Mouse (Mus musculus) left cerebral cortex, adult 11 months (tissue): Measurements from ENCODE around the gene Adgre1.
A peak's percentile ranks its signal among the peaks of the same experiment; 100 is the strongest.
"Not testable (repeated sequence)": the region's sequence is repeated elsewhere in the genome, so short reads cannot be mapped to it uniquely, and the experiment has no call there.

Experiments used
- DNase-seq: peaks from one replicate; pipeline ENCODE4 v3.0.0; 2022; ENCODE audit warnings: low spot score

Adgre1 gene

GRCm38 (mm10) chr17:57358441-57358840 lies at the start of gene Adgre1:
Adgre1 (plus strand) TSS chr17:57358691.
- DNase-seq, result no peak

- no peak for DNase-seq
These were observed 46.7 kb upstream of the Adgre1 start for GRCm38 (mm10) chr17:57311801-57312200.

DNA sequence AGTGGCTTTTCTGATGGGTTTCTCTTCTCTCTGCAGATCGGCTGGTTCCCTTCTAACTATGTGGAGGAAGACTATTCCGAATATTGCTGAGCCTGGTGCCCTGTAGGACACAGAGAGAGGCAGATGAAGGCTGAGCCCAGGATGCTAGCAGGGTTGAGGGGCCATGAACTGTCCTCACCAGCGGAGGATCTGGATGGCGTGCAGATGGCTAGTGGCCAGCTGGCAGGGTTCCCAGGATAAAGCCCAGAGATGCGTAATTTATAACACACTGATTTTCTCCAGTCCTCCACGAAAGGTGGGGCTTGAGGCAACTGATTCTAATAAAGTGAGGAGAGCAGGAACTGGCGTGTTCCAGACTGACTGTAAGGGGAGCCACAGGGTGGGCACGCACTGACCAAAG lies 30.9 kb upstream of the Adgre1 start:
- no peak for DNase-seq

- DNase-seq, result no peak
These were observed 29.5 kb upstream of the Adgre1 start for GRCm38 (mm10) chr17:57328944-57329343.

DNA sequence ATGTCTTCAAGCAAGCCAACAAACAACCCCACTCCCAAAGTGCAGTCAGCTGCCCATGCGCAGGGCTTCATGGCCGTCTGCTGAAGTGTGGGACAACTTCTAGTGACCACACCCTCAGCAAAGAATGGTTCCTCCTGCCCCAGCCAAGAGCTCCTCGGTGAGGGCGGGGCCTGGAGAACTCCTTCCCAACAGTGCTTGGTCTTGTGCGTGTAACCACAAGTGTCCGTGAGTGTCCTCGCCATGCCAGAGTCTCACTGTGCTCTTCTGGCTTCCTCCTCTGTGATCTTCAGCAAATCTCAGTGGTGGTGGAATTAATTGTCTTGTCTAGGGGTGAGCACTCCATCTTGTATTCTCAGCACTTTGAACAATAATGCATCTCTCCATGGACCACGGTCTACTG lies 27.5 kb upstream of the Adgre1 start:
- no peak for DNase-seq

DNA sequence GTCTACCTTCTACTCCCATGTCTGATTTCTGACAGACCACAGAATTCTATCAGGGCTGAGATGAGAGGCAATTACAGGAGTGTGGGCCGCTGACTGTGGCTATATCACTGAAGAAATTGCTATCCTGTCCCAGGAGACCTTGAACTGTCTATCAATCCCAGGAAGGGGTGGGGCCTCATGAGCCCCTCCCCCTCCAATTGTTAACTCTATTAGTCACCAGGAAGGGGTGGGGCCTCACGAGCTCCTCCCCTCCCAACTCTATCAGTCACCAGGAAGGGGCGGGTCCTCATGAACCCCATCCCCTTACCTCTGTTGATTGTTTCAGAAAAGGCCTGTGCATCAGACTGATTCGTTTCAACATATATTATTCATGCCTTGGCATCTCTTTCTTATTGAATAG lies 26.2 kb upstream of the Adgre1 start:
- DNase-seq, result no peak

GRCm38 (mm10) chr17:57334001-57334760 lies 24.3 kb upstream of the Adgre1 start:
- no peak for DNase-seq

- DNase-seq, result peak; percentile 48
These were observed 23.7 kb upstream of the Adgre1 start for GRCm38 (mm10) chr17:57334761-57335150.

GRCm38 (mm10) chr17:57335194-57335593 lies 23.3 kb upstream of the Adgre1 start:
- DNase-seq, result not testable (repeated sequence)

- peak; percentile 83 for DNase-seq
These were observed 22.7 kb upstream of the Adgre1 start for GRCm38 (mm10) chr17:57335673-57336303.

GRCm38 (mm10) chr17:57337996-57338395 lies 20.5 kb upstream of the Adgre1 start:
- DNase-seq, result no peak

- no peak for DNase-seq
These were observed 19.2 kb upstream of the Adgre1 start for GRCm38 (mm10) chr17:57339298-57339697.

DNA sequence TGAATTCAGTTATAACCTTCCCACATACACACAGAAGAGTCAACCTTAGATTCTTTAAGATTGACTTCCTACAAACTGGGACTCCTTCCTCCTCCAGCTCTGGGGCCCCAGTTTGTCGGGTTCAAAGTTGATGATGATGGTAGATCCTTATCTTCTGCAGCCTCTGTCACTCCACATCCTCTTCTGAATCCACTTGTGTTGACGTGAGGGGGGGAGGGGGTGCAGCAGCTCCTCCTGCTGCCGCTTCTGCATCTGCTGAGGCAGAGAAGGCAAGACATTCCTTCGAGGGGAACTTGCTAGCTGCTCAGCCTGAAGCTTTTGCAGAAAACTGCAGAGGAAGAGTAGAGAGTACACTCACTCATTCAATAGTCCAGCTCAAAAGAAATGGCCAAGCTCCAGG lies 16.9 kb upstream of the Adgre1 start:
- DNase-seq, result no peak

DNA sequence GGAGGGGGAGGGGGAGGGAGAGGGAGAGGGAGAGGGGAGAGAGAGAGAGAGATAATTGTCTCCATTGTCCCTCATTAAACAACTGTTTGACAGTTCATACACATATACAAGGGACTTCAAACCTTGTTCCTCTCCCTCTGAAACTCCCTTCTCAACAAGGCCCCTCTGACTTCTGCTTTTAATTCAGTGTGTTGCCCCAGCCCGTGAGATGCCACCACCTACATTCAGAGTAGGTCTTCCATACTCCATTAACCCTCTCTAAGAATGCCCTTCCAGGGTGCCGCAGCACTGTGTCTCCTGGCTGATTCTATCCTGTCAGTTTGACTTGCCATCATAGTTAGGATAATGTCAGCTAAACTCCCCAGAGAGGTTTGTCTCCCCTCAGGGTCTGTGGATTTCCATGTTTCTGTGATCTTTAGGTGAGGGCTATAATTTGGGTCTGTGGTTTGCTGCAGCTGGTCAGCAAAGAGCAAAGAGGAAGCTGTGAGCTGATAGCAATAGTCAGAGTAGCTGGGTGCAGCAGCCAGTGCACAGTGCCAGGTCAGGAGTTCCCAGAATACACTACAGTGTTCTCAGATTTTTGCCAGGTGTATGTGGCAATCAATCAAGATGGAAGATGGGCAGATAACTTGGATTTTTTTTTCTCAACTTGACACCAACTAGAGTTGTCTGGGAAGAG lies 14.3 kb upstream of the Adgre1 start:
- DNase-seq, result no peak

GRCm38 (mm10) chr17:57347017-57347416 lies 11.5 kb upstream of the Adgre1 start:
- DNase-seq, result no peak

DNA sequence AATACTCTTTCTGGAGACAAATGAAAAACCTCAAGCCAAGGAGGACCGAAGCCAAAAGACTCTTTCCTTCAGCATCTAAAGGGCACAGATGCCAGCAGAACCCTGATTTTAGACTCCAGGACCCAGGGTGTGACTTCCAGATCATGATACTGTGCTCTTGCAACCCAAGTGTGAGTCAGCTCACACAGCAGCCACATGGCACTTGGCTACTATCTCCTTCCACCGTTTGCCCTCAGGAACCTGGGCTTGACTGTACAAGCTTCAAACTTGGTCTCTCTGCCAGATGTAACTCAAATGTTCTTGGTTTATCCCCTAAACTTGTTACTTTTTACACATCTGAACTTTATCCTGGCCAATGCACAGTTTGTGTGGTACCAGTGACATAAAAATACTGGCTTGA lies 10.7 kb upstream of the Adgre1 start:
- no peak for DNase-seq

- DNase-seq, result no peak
These were observed 9.4 kb upstream of the Adgre1 start for GRCm38 (mm10) chr17:57349067-57349466.

GRCm38 (mm10) chr17:57350212-57350611 lies 8.3 kb upstream of the Adgre1 start:
- no peak for DNase-seq

GRCm38 (mm10) chr17:57351107-57351506 lies 7.4 kb upstream of the Adgre1 start:
- no peak for DNase-seq

DNA sequence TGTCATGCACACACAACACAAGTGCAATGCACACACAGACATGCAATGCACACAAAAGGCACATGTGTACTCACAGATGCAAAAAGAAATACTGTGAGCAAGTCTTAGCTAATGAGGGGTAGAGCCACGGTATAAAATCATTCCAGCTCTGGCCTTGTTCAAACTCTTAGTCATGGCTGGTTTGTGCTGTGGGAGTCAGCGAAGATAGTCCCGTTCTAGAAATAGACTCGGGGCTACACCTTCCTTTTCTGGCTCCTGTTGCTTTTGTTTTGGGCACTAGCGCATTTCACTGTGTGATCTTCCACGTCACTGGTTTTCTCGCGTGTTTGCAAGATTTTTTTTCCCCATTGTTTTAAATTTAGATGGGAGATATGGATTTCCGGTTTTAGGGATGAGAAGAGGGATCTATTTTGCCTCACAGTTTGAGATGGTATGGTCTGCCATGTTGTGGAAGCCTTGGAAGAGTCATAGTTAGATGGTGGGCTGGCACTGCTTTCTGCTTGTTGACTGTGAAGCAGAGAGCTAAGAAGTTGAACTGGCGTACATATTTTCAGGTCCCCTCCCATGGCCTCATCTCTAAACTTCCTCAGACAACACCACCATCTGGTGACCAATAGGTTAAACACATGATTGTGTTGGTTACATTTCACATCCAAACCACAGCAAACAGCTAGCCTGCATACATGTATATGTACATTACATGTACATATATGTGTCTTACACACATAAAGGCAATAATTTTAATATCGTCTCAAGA lies 1.2 kb downstream of the Adgre1 start:
- DNase-seq, result no peak
